Mouse (Mus musculus): Measurements from ENCODE around the gene Apol8.
A peak's percentile ranks its signal among the peaks of the same experiment; 100 is the strongest.

- no peak for TF ChIP-seq CTCF (IDR thresholded peaks at IDR 0.05; ENCODE audit: low read depth)
- peak; percentile 62; the same call in 1 of the 2 replicates for TF ChIP-seq EP300 (IDR thresholded peaks at IDR 0.05; ENCODE audit: low read depth)
These were observed 42.1 kb upstream of the Apol8 start for GRCm38 (mm10) chr15:77798664-77799490.
